Mouse (Mus musculus) cerebellum, adult 9-10 months (tissue): ENCODE results near the gene Iapp.
"Not testable (repeated sequence)": the region's sequence is repeated elsewhere in the genome, so short reads cannot be mapped to it uniquely, and the experiment has no call there.

ENCODE experiments used
- DNase-seq: peaks from one replicate; pipeline ENCODE4 v3.0.0; 2022

The Iapp gene

DNA sequence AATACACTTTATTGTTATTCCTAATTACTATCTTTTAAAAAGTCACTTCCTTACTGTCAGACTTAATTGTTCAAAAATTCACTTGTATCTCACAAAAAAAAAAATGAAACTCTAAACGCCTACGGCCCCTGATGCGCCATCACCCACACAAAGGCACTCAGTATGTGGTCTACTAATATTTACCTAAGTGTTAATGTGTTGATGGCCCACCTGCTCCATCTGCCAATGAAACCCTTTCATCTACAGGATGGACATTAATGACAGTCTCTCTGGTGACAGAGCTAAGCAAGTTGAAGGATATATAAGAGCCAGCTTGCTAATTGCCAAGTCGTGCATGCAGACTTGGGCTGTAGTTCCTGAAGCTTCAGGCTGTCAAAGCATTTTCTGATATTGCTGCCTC is at the start of gene Iapp:
Gene Iapp (plus strand): TSS at position 326 of the 400 bp plus-strand sequence.
- DNase-seq = no peak

DNA sequence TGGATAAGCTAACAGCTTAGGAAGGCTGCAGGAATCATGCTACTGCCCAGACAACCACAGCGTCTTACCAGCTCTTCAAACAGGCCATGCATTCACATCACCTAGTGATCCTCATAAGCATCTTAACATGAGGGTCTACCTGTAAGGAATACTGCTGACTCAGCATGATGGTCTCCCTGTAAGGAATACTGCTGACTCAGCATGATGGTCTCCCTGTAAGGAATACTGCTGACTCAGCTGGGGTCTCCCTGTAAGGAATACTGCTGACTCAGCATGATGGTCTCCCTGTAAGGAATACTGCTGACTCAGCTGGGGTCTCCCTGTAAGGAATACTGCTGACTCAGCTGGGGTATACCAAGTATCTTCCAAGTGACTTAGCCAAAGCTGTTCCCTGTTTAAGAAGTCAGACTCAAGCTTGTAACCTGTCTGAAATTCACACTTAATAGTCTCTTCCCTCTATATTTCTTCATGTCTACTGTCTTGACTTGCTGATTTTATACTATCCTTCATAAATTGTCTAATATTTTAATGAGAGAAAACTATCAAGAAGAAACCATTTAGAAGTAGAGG is 47.4 kb upstream of the Iapp start:
- not testable (repeated sequence) for DNase-seq

DNA sequence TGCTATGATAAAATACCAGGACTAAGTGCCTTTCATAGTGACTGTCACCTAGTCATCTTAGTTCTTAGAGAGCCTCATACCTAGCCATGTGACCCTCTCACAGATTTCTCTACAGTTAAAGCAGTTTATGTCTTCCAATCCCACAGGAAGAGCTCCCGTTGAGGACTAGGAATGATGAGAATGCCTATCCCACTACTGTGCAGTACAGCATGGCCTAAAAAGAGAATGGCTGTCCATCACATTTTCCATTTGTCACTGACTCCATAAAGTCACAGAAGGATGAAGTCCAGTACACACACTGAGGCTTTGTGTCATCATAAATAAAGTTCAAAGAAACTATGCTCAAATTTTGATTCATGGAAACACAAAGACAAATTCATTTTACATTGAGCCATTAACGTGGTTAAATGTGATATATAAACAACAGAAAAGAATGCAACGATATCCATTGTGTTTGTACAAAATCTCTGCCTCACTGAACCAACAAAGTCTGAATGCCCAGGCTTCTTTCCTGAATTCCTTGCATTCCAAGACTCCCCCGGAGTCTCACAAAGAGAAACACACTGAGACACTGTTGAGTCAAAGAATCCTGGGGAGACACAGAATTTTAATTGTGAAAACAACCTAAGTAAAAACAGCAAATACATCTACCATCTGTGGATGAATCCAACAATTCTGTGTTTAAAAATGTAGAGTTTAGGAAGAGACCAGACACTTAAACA is 22.3 kb upstream of the Iapp start:
- no peak for DNase-seq

DNA sequence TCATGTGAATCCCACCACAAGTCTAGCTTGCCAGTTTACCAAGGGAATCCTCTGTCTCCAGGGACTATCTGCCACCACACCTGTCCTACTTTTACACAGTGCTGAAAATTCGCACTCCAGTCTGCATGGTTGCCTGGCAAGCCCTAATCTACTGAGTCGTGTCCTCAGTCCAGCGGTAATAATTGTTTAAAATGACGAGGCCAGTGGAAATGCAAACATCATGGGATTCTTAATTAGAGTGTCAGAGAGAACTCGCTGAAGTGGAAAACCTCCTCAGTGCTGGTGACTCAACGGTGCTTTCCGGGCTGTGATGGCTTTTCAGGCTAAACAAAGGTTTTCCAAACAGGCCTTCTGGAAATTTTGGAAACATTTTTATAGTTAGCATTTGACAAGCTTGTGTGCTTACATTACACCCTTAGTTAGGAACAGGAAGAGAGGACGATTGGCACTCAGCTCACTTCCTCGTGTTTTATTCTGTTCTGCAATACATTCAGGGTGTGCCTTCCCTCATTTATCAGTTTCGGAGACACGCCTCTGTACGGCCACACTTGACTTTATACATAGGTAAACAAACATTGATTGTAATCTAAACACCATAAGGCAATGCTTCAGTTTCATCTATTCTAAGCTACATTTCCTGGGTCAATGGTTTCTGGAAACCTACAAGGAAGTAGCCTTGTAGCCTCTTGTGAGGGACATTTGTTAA is 8.7 kb upstream of the Iapp start:
- DNase-seq = no peak

DNA sequence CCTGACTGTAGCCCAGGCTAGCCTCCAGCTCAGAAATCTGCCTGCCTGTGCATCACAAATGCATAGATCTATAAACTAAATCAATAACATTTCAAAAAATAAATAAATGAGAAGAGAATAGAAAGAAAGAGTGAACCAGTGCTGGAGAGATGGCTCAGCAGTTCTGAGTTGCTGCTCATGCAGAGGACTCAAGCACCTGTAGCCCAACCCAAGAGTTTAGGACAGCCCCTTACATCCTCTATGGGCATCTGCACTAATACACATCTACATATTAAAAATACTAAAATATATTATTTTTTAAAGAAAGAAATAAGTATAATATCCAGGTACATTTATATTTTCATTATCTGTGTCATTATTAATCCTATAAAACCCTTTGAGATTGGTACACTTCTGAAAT is 6.9 kb downstream of the Iapp start:
- DNase-seq = no peak

DNA sequence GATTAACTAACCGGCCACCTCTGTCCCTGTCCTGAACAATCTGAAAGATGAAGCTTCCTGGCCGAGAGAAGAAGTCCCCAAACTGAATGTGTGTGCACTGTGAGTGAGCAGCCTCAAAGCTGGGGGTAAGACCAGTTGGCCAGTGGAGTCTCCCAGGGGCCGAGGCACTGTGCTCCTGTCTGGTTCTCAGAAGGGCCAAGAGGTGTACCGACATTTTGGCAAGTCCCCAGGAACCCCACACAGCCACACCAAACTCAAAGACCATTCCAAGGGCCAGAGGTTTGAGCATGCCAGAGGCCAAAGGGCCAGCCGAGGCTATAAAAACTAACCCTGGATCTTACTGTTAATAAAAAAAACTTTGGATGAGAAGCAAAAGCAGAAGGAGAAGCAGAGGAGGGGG is 16.1 kb downstream of the Iapp start:
- no peak for DNase-seq

DNA sequence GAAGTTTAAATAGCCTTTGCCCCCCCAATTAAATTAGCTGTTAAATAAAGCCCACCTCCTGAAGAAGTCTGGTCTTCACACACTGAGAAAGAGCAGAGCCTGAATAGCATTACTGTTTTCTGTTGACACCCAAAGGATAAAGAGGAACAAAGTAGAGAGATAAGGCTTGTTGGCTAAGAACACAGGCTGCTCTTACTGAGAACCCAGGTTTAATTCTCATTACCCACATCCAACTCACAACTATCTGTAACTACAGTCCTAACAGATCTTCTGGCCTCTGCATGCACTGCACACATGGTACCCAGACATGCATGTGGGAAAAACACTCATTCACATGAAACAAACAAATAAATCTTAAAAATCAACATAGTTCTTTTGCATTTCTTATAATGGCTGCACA is 18.9 kb downstream of the Iapp start:
- no peak for DNase-seq

DNA sequence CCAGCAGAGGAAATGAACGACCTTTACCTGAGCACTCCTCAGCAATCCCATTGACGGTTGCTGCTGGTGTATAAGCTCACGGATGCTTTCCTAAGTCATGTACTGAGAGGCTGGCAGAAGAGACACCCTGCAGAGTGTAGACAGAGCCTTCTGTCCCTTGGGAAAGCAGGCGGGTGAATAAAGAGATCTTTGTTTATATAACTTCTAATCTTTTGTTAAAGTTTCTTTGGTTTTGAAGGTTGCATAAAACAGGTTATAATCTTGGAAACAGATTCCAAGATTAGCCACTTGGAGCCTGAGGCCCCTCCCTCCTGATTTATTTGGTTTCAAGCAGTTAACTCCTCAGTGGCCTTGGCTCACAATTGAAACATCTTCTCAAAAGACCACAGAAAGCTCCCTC is 24.7 kb downstream of the Iapp start, which contains the start of gene Slco1a5:
Gene Slco1a5 (minus strand): TSS at position 101 of the 400 bp plus-strand sequence.
- DNase-seq = no peak

DNA sequence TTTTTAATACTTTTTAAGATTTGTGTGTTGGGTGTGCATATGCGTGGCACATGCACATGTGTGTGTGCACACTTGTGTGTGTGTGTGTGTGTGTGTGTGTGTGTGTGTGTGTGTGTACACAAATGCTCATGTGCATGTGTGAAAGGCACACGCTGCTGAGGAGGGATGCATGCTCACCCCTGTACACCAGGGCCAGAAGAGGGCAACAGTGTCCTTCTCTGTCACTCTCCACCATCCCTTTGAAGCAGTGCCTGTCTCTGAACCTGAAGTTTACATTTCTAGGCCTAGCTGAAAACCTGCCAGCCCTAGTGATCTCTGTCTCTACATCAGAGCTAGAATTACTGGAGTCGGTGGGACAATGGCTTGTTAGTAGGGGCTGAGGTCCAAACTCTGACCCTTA is 28.4 kb downstream of the Iapp start:
- no peak for DNase-seq

DNA sequence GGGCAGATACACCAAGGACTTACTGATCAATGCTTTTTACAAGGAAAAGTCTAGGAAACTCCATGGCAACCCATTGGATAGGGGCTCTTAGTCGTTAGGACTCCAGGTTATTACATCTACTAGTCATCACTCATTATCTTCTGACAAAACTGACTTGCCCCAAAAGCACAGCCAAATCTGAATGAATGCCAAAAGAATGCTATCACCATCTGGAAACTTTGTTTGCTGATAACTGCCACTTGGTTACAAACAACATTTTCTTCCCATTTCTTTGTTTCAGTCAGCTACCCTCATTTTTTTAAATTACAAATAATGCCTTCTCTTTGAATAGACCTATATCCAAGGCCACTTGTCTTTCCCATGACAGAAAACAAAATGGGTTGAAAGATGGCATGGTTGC is 31.0 kb downstream of the Iapp start:
- DNase-seq = no peak

DNA sequence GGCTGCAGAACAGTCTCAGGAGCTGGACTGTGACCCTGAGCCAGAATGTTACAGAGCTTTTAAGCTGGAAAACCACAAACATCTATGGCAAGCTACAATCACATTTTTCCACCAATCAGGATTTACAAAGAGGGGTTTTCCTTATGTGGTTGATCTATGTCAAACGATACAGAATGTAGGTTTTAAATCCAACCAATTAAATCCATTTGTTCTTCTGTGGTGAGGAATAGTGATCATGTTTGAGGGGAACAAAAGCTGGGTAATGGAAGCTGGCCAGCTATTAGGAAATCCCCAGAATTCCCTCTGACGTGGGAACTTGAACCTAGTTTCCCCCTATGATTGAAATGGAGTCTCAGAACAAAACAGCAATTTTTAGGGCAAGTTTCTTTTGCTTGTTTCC is 40.7 kb downstream of the Iapp start:
- no peak for DNase-seq

DNA sequence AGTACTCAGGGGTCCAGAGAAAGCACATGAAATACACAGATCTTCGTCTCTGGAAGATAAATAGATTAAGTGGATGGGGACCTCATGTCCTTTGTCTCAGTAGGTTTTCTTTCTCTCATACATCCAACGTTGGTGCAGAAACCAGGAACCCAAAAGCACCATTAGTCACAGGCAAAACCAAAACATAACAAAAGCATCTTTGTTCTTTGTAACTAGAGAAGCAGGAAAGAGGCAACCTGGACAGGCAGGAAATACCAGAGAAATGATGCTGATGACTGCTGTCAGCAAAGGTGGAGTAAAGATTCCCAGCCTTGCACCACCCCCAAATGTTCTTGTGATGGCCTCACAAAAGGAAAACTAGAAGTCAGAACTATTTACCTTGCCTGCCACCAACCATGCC is 41.4 kb downstream of the Iapp start:
- DNase-seq = no peak

DNA sequence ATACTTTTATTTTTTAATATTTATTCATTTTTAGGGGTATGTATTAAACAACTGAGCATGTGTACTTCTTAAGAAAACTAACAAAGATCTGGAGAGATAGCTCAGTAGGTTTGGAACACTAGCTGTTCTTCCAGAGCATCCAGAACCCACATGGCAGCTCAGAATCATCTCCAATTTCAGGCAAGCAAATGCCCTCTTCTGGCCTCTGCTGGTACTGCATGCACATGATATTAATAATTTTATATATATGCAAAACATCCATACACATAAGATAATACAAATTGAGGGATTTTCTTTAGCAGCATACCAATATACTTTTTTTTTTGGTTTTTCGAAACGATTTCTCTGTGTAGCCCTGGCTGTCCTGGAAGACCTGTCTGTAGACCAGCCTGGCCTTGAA is 45.3 kb downstream of the Iapp start:
- peak; percentile 39 for DNase-seq

DNA sequence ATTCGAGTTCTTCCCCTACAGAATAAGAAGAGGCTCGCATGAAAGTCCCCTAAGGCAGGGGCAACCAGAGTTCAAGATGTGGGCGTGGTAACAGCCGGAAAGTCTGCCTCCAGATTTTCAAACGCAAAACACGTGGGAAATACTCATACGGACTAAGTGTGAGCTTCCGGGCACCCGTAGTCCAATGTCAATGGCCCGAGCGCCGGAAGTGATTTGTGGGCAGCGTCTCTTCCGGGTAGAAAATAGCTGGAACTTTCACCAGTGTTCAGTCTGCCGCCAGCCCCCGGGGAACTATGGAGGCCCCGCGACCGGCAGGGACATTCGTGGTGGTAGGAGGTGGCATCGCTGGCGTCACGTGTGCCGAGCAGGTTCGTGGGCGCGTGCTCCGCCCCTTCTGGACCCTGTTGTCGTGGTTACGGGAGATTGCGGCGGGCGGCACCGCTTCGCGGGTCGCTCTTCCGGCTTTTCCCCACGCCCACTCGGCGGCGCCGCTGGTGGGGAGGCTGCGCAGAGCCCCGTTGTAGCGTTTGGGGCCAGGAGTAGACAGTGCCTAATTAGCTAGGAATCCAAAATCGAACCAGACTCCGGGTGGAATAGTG is 47.3 kb downstream of the Iapp start, which contains the start of gene Pyroxd1:
Gene Pyroxd1 (plus strand): TSS at position 215 of the 599 bp plus-strand sequence.
- DNase-seq = peak; percentile 83

DNA sequence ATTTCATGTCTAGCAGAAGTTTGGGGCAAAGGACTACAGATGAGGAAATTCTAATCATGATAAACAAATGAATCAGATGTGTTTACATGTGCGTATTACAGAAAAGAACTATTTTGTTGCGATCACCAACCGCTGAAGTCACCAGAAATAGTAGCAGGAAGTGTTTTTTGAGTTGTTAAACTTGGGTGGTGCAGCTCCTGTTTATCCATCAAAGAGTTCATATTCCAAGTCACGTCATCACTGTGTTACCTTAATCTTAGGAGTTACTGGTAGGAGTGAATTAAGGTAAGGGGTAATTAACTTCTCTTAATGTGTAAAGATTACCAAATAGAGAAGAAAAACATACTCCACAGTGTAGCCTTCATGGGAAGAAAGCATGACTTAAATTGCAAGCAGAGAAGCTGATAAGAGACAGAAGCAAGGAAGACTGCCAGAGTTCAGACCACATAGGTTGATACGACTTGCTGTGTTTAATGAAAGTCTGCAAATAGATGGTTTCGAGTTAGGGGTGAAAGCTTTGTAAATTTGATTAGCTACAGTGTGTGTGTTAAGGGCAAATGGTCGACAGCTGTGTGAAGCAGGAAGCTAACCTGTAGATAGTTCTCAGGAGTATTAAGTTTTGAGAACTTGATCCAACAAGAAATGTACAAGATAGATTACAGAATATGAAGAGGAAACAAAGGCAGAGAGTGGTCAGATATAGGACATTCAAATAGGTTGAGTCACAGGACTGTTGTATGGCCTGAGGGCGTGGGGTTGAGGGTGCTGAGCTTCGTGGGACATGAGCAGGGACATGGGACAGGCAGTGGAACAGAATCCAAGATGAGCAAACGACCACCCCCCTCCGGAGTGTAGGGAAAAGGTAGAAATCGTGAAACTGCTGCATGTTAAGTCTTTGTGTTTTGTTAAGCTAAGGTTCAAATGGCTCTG is 48.2 kb downstream of the Iapp start:
- no peak for DNase-seq

DNA sequence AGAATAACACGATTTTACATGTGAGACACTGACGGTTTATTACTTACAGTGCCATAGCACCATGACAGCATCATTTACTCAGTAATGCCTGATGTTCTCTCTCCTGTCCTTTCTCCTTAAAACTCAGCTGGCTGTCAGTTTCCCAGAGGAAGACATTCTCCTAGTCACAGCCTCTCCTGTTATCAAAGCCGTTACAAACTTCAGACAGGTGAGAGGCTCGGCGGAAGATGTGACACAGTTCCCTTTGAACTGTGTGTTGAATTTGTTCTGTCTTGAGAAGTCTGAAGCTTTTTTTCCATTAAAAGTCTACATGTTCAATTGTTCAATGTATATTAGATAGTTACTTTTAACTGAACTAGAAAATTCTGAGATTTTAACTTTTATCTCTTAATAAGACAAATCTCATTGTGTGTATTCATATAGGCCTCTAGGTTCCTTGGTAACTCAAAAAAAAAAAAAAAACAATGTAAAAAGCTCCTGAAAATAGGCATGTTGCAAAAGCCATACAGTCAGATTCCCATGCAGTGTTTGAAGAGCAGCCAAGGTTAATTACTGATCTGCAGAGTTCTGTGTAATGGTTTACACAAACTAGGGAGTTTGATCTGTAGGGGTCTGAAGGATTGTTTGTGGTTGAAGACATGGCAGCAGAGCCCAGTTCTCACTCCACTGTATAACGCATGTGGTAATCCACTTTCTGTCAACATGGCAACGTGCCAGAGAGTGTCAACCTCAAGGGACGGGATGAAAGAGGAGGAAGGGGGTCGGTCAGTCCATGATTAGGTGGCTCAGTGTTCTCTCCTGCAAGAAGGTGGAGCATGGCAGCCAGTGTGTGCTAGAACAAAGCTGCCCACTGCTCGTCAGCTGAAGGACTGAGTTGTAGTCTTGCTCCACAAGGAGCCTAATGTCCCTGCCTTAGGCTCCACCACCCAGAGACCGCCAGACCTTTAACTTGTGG is 49.5 kb downstream of the Iapp start:
- no peak for DNase-seq

DNA sequence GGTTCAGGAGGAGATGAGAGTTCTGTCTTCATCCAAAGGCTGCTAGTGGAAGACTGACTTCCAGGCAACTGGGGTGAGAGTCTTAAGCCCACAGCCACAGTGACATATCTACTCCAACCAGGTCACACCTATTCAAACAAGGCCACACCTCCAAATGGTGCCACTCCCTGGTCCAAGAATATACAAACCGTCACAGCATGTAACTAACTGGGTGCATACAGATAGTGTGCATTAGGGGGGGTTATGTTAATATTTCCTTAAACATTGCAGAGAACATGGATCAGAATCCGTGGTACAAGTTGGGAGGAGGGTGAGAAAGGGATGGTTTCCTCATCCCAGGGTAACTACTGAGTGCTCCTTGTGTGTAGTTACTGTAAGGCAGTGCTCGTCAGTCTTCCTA is 53.9 kb downstream of the Iapp start:
- DNase-seq = not testable (repeated sequence)
